Mouse (Mus musculus) ES-Bruce4 (cell line): ENCODE measurements around the gene Dock7. TPM values are rescaled to one million over a fixed set of nuclear protein-coding genes. Genes with fewer than 3 reads are reported as not detected.

ENCODE experiments used
- H3K27ac ChIP-seq: 2 replicates; pipeline ENCODE4 v1.5.1; 2012; ENCODE audit warnings: low read length, inconsistent platforms; ENCODE audit not compliant: insufficient read depth
- H3K27me3 ChIP-seq: 2 replicates; pipeline ENCODE4 v1.6.1; 2012; ENCODE audit warnings: mild to moderate bottlenecking, low read length, inconsistent platforms; ENCODE audit not compliant: control insufficient read depth, poor library complexity, insufficient read depth, severe bottlenecking
- H3K36me3 ChIP-seq: 2 replicates; pipeline ENCODE4 v1.6.1; 2012; ENCODE audit warnings: inconsistent platforms, mild to moderate bottlenecking, low read length, moderate library complexity; ENCODE audit not compliant: control insufficient read depth, poor library complexity, insufficient read depth, severe bottlenecking
- H3K4me1 ChIP-seq: one replicate; pipeline ENCODE4 v1.8.1; 2011; ENCODE audit warnings: low read length; ENCODE audit not compliant: control insufficient read depth, insufficient read depth
- H3K4me3 ChIP-seq: 2 replicates; pipeline ENCODE4 v1.5.1; 2011; ENCODE audit warnings: low read depth, mild to moderate bottlenecking, low read length
- H3K9ac ChIP-seq: 2 replicates; pipeline ENCODE4 v1.6.1; 2012; ENCODE audit warnings: low read depth, mild to moderate bottlenecking, inconsistent platforms; ENCODE audit not compliant: poor library complexity, severe bottlenecking
- H3K9me3 ChIP-seq: replicated peaks from 2 replicates; pipeline ENCODE4 v1.6.1; 2012; ENCODE audit warnings: mild to moderate bottlenecking, low read length, inconsistent platforms; ENCODE audit not compliant: control insufficient read depth, poor library complexity, insufficient read depth, severe bottlenecking
- CTCF ChIP-seq: IDR thresholded peaks from one replicate; pipeline ENCODE4 v1.8.1; 2011; ENCODE audit warnings: low read depth, low read length
- EP300 ChIP-seq: IDR thresholded peaks from 2 replicates; pipeline ENCODE4 v1.6.1; 2011; ENCODE audit warnings: low read depth, low read length; ENCODE audit not compliant: insufficient read depth
- POLR2A ChIP-seq: IDR thresholded peaks from one replicate; pipeline ENCODE4 v1.8.1; 2011; ENCODE audit warnings: low read length; ENCODE audit not compliant: insufficient read depth
- polyA plus RNA-seq: library from polyadenylated mRNA; stranded (reverse); fragments of >200 nt; gene quantifications from 2 replicates; pipeline ENCODE4 v1.2.4, GENCODE M21; 2011; ENCODE audit warnings: low read depth; ENCODE audit not compliant: missing spikeins, insufficient read depth, insufficient read length

Gene Dock7
- polyA plus RNA-seq, 1 experiment = 61.1 TPM

GRCm38 (mm10) chr4:99115797-99116196 lies 4.9 kb downstream of the Dock7 start:
- Histone ChIP-seq H3K4me3 (no peak overlapping the region), H3K9me3 (no peaks in the 10 kb centered on the region), H3K4me1 (no peaks in the 10 kb centered on the region), H3K27ac (no peak overlapping the region), H3K9ac (no peak overlapping the region), H3K27me3 (no peaks in the 10 kb centered on the region), H3K36me3 (no peaks in the 10 kb centered on the region)
- TF ChIP-seq CTCF = no peak
- no peak for TF ChIP-seq EP300
- TF ChIP-seq POLR2A = no peak

- Histone ChIP-seq H3K27me3 (no peaks in the 10 kb centered on the region), H3K4me3 (no peak overlapping the region), H3K9ac (no peak overlapping the region), H3K9me3 (no peaks in the 10 kb centered on the region), H3K27ac (no peak overlapping the region), H3K36me3 (no peaks in the 10 kb centered on the region), H3K4me1 (no peaks in the 10 kb centered on the region)
- TF ChIP-seq CTCF (no peak), EP300 (no peak), POLR2A (no peak)
Observed at GRCm38 (mm10) chr4:99111670-99112069, 9.0 kb downstream of the Dock7 start.

- Histone ChIP-seq H3K27ac (no peak overlapping the region), H3K9me3 (no peaks in the 10 kb centered on the region), H3K9ac (no peak overlapping the region), H3K4me3 (no peak overlapping the region), H3K36me3 (no peaks in the 10 kb centered on the region), H3K27me3 (no peaks in the 10 kb centered on the region), H3K4me1 (no peaks in the 10 kb centered on the region)
- TF ChIP-seq CTCF (no peak), EP300 (no peak), POLR2A (no peak)
Observed at GRCm38 (mm10) chr4:99108817-99109216, 11.9 kb downstream of the Dock7 start.

DNA sequence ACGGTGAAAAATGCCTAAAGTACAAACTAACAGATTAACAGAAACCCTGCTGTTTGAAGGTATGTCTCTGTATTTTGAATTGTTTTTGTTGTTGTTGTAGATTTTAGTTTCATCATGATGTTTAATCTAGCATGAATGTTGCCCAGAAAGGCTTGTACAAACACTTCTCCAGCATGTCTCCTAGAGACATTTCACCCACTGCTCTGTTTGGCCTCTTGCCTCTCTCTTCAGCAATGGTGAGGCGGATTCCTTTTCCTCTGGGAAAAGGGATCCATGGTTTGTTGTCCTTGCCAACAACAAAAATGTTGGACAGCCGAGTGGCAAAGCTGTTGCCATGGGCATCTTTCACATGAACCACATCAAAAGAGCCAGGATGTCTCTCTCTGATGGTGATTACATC lies 17.9 kb downstream of the Dock7 start:
- TF ChIP-seq CTCF (no peak), EP300 (no peak), POLR2A (no peak)
- H3K9me3 ChIP-seq = no peaks in the 10 kb centered on the region
- H3K9ac ChIP-seq = no peak overlapping the region
- H3K36me3 ChIP-seq = no peaks in the 10 kb centered on the region; the same call in 1 of the 2 replicates
- no peak overlapping the region for H3K27ac ChIP-seq
- H3K4me3 ChIP-seq = no peak overlapping the region
- no peaks in the 10 kb centered on the region for H3K27me3 ChIP-seq
- no peaks in the 10 kb centered on the region for H3K4me1 ChIP-seq

DNA sequence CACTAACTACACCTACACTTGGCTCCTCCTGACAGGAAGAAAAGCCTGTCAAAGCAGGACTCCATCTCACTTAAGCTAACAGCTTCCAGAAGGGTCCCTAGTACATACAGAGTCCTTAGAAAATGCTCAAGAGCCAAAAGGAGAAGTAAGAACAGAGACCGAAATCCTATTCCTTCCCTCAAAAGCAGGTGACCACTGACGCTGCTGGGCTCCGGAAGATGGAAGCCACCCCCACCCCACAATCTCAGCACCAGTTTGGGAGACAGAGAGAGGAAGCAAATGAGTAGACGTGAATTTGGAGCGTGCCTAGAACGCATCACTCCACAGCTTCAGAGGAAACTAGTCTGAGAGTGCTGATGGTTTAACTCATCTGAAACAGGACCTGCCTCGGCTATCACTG lies 20.0 kb downstream of the Dock7 start:
- Histone ChIP-seq H3K9me3 (no peaks in the 10 kb centered on the region), H3K4me1 (no peaks in the 10 kb centered on the region), H3K9ac (no peak overlapping the region), H3K27me3 (no peaks in the 10 kb centered on the region), H3K4me3 (no peak overlapping the region), H3K36me3 (no peaks in the 10 kb centered on the region; the same call in 1 of the 2 replicates), H3K27ac (no peak overlapping the region)
- TF ChIP-seq POLR2A (no peak), EP300 (no peak), CTCF (no peak)

DNA sequence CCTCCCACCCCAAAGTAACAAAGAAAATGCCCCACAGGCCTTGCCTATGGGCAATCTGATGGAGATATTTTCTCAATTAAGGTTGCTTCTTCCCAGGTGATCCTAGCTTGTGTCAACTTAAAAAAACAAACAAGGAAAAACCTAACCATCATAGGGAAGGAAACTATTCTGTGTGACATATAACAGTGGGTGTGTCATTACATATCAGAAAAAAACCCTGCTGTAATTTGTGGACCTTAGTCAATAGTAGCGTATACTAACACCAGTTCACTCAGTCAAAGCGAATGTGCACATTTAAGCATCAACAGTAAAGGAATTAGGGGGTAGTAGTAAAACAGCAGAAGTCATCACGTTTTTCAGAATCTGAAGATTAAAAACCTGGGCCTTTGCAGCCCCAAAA lies 28.9 kb downstream of the Dock7 start:
- Histone ChIP-seq H3K27me3 (no peaks in the 10 kb centered on the region), H3K36me3 (no peaks in the 10 kb centered on the region), H3K27ac (0 out of 2 replicates have a peak overlapping the region, but pooled peaks have one; percentile 28), H3K9ac (no peak overlapping the region), H3K9me3 (no peaks in the 10 kb centered on the region), H3K4me1 (peaks cover 5% of the 10 kb centered on the region), H3K4me3 (no peak overlapping the region)
- TF ChIP-seq POLR2A (no peak), EP300 (no peak), CTCF (no peak)
